Mouse (Mus musculus) liver, embryonic 11.5 days (tissue): ENCODE measurements around the gene Nfatc2. TPM values are rescaled to one million over a fixed set of nuclear protein-coding genes. Genes with fewer than 3 reads are reported as not detected.

Experiments used
- ATAC-seq: fragments of 200-750 bp; cut with Nextera tagmentation; replicated peaks from 2 replicates; pipeline ENCODE4 v1.8.0; 2017; ENCODE audit warnings: moderate number of reproducible peaks, mild to moderate bottlenecking, moderate TSS enrichment, moderate library complexity; ENCODE audit not compliant: low FRiP score
- DNase-seq: peaks from one replicate; pipeline ENCODE4 v3.0.0-alpha.2; 2017; ENCODE audit warnings: low spot score
- H3K27ac ChIP-seq: fragments of 300-500 bp; sonication (generic); 2 replicates; pipeline ENCODE4 v1.5.1; 2014; ENCODE audit warnings: mild to moderate bottlenecking, low read depth, low read length, control low read depth
- H3K27me3 ChIP-seq: fragments of 300-500 bp; sonication (generic); replicated peaks from 2 replicates; pipeline ENCODE4 v1.6.1; 2014; ENCODE audit warnings: low read length, mixed read lengths; ENCODE audit not compliant: control insufficient read depth, insufficient read depth
- H3K36me3 ChIP-seq: fragments of 300-500 bp; sonication (generic); 2 replicates; pipeline ENCODE4 v1.6.1; 2014; ENCODE audit warnings: mild to moderate bottlenecking, low read length, moderate library complexity, mixed read lengths; ENCODE audit not compliant: control insufficient read depth, insufficient read depth
- H3K4me1 ChIP-seq: fragments of 300-500 bp; sonication (generic); replicated peaks from 2 replicates; pipeline ENCODE4 v1.6.1; 2014; ENCODE audit warnings: low read length, mixed read lengths; ENCODE audit not compliant: control insufficient read depth, insufficient read depth
- H3K4me2 ChIP-seq: fragments of 300-500 bp; sonication (generic); 2 replicates; pipeline ENCODE4 v1.6.1; 2014; ENCODE audit warnings: mild to moderate bottlenecking, control low read depth, moderate library complexity
- H3K4me3 ChIP-seq: fragments of 300-500 bp; sonication (generic); 2 replicates; pipeline ENCODE4 v1.5.1; 2014; ENCODE audit warnings: low read depth, low read length, control low read depth
- H3K9ac ChIP-seq: fragments of 300-500 bp; sonication (generic); 2 replicates; pipeline ENCODE4 v1.6.1; 2014; ENCODE audit warnings: low read depth, low read length, control low read depth
- H3K9me3 ChIP-seq: fragments of 300-500 bp; sonication (generic); 2 replicates; pipeline ENCODE4 v1.6.1; 2016; ENCODE audit warnings: low read length, inconsistent platforms, mixed read lengths; ENCODE audit not compliant: control insufficient read depth
- WGBS: fragments of 180-500 bp; shearing (Covaris S2); extraction: QIAGEN DNeasy Blood & Tissue Kit; methylation state at CpG from one replicate; pipeline ENCODE4 v1.1.7; 2014; 5-methylcytosine and 5-hydroxymethylcytosine counted together
- polyA plus RNA-seq: library from polyadenylated mRNA; unstranded; fragments of >200 nt; fragmentation: Nextera tagmentation; extraction: Ambion mirVana; gene quantifications from 2 replicates; pipeline ENCODE4 v1.2.1, GENCODE M21; 2014

Nfatc2 gene
- polyA plus RNA-seq, 1 experiment from 2014 or later, result 0.77 TPM

GRCm38 (mm10) chr2:168614170-168614872, 12.9 kb upstream of the Nfatc2 start:
- H3K9me3 ChIP-seq, result no peaks in the 10 kb centered on the region
- no peak overlapping the region for H3K4me3 ChIP-seq
- no peaks in the 10 kb centered on the region for H3K36me3 ChIP-seq
- H3K4me1 ChIP-seq, result no peaks in the 10 kb centered on the region
- WGBS, result 77% methylated on average over 18 of the region's 18 CpGs
- no peak for DNase-seq
- H3K9ac ChIP-seq, result no peak overlapping the region
- no peaks in the 10 kb centered on the region for H3K27me3 ChIP-seq
- no peak overlapping the region for H3K4me2 ChIP-seq
- ATAC-seq, result no peak
- H3K27ac ChIP-seq, result no peak overlapping the region

- WGBS, result 67% methylated on average over 13 of the region's 13 CpGs
- no peaks in the 10 kb centered on the region for H3K27me3 ChIP-seq
- no peaks in the 10 kb centered on the region for H3K36me3 ChIP-seq
- no peak for DNase-seq
- no peak overlapping the region for H3K4me3 ChIP-seq
- no peak for ATAC-seq
- no peak overlapping the region for H3K9ac ChIP-seq
- no peaks in the 10 kb centered on the region for H3K9me3 ChIP-seq
- no peak overlapping the region for H3K4me2 ChIP-seq
- no peak overlapping the region for H3K27ac ChIP-seq
- no peaks in the 10 kb centered on the region for H3K4me1 ChIP-seq
Observed at GRCm38 (mm10) chr2:168613092-168613880, 11.8 kb upstream of the Nfatc2 start.

DNA sequence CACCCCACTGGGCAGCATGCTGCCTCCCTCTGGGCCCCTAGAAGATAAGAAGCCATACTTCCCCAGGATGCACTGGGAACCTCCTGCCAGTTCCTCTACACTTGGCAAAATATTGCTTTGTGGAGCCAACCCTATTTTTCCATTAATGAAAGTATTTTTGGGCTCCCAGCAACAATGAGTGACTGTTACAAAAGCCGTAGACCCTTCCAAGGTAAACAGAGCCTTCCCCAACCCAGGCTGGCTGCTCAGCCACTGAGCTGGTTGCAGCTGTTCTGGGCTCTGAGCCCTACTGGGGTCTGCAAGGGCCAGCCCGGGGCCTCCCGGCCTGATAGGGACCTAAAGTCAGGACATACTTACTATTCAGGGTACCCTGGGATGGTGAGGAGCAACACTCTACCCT, 9.5 kb upstream of the Nfatc2 start:
- no peak overlapping the region for H3K9ac ChIP-seq
- H3K27ac ChIP-seq, result no peak overlapping the region
- no peak for ATAC-seq
- no peak overlapping the region for H3K4me3 ChIP-seq
- no peaks in the 10 kb centered on the region for H3K27me3 ChIP-seq
- H3K9me3 ChIP-seq, result no peaks in the 10 kb centered on the region
- WGBS, result 70% methylated on average over 3 of the region's 3 CpGs
- no peak overlapping the region for H3K4me2 ChIP-seq
- no peaks in the 10 kb centered on the region for H3K36me3 ChIP-seq
- no peaks in the 10 kb centered on the region for H3K4me1 ChIP-seq
- DNase-seq, result no peak

- Histone ChIP-seq H3K27me3 (no peaks in the 10 kb centered on the region), H3K9me3 (no peaks in the 10 kb centered on the region), H3K4me3 (no peak overlapping the region), H3K27ac (no peak overlapping the region), H3K36me3 (no peaks in the 10 kb centered on the region), H3K4me2 (no peak overlapping the region), H3K9ac (no peak overlapping the region), H3K4me1 (0 out of 2 replicates have a peak, but pooled peaks cover 3% of the 10 kb centered on the region)
- WGBS, result 65% methylated on average over 6 of the region's 6 CpGs
- DNase-seq (no peak), ATAC-seq (no peak)
Observed at GRCm38 (mm10) chr2:168609653-168610248, 8.3 kb upstream of the Nfatc2 start.

- Histone ChIP-seq H3K27me3 (peaks cover 6% of the 10 kb centered on the region), H3K4me1 (peaks cover 9% of the 10 kb centered on the region; the same call in 1 of the 2 replicates), H3K27ac (no peak overlapping the region), H3K9ac (no peak overlapping the region), H3K4me2 (no peak overlapping the region), H3K4me3 (no peak overlapping the region), H3K9me3 (no peaks in the 10 kb centered on the region), H3K36me3 (no peaks in the 10 kb centered on the region)
- ATAC-seq, result no peak
- WGBS, result 73% methylated on average over 9 of the region's 9 CpGs
- no peak for DNase-seq
Observed at GRCm38 (mm10) chr2:168608125-168608564, 6.7 kb upstream of the Nfatc2 start.

DNA sequence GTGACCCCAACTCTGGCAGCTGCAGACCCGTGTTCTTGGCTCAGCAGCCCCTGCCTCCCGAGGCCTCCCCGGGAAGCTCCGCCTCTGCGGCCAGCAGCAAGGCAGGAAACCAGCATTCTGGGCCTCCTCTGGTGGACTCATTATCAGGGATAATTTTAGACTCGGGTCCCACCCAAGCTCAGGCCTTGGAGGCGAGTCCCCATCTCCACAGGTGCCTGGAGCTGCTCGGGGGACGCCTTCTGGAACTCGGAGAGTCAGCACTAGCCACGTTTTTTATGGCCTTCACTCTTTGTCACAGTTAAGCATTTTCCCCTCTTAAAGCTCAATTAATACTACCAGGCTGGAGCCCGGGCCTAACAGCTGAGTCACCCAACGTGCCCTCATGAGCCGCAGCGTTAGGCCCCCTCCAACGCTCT, 3.2 kb upstream of the Nfatc2 start:
- no peak overlapping the region for H3K9ac ChIP-seq
- no peak overlapping the region; the same call in 1 of the 2 replicates for H3K4me2 ChIP-seq
- 0 out of 2 replicates have a peak overlapping the region, but pooled peaks have one; percentile 13 for H3K27ac ChIP-seq
- H3K36me3 ChIP-seq, result no peaks in the 10 kb centered on the region
- H3K27me3 ChIP-seq, result peaks cover 41% of the 10 kb centered on the region
- DNase-seq (peak; percentile 51), ATAC-seq (no peak)
- 29% methylated on average over 16 of the region's 16 CpGs for WGBS
- no peaks in the 10 kb centered on the region for H3K9me3 ChIP-seq
- H3K4me1 ChIP-seq, result peaks cover 24% of the 10 kb centered on the region
- H3K4me3 ChIP-seq, result no peak overlapping the region

DNA sequence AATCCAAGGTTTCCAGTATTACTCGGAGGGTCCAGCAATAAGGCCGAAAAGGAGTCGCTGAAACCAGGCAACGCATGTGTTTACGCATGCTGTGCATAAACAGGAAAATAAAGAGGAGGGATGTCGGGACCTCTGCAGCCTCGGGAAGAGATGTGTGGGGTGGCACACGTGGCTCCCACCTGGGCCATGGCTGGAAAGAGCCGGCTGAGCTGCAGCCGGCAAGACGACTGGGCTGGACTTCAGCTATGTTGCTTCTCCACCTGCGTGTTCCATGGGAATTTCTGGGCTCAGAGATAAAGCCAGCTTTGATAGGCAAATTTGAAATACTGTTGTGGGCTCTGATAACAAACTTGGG, 907 bp upstream of the Nfatc2 start:
- peaks cover 56% of the 10 kb centered on the region for H3K27me3 ChIP-seq
- no peaks in the 10 kb centered on the region for H3K36me3 ChIP-seq
- H3K4me2 ChIP-seq, result peak overlapping the region; percentile 63
- DNase-seq (no peak), ATAC-seq (no peak)
- peaks cover 24% of the 10 kb centered on the region for H3K4me1 ChIP-seq
- 31% methylated on average over 12 of the region's 12 CpGs for WGBS
- no peak overlapping the region for H3K27ac ChIP-seq
- no peak overlapping the region for H3K4me3 ChIP-seq
- no peak overlapping the region for H3K9ac ChIP-seq
- H3K9me3 ChIP-seq, result no peaks in the 10 kb centered on the region

DNA sequence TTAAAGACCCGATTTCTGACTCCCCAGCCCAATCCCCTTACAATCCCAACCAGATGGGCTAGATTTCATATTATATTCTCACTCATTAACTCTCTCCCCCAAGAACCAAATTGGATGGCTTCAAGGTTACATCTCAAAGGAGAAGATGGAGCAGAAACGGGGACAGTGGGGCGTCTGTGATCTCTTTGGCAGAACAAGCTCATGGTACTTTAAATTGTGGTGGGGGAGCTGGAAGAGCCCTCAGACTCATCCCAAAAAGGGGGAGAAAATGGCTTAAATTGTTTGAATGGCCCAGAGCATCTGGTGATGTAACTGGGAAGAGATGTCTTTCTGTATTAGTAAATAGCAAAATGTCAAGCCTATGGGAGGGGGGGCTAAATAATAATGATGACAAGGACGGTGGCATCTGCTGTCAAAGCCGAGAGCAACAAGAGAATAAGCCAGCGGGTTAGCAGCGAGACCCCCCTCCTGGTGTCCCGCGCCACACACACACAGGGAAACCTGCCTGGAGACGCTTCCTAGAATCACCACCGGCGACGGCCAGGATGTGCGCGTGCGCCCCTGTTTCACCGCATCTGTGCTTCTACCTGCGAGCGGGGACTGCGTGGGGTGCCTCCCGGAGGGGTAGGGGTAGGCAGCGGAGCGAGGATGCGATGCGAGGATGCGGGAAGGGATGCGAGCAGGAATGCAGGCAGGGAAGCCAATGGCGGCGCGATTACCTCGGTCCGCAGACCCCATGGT, 537 bp downstream of the Nfatc2 start:
- H3K27me3 ChIP-seq, result peaks cover 56% of the 10 kb centered on the region
- 0 out of 2 replicates have a peak overlapping the region, but pooled peaks have one; percentile 3 for H3K9ac ChIP-seq
- peak overlapping the region; percentile 41 for H3K4me3 ChIP-seq
- WGBS, result 4% methylated on average over 32 of the region's 32 CpGs
- no peak overlapping the region for H3K27ac ChIP-seq
- DNase-seq (no peak), ATAC-seq (no peak)
- H3K4me2 ChIP-seq, result peak overlapping the region; percentile 63
- H3K4me1 ChIP-seq, result peaks cover 24% of the 10 kb centered on the region
- H3K36me3 ChIP-seq, result no peaks in the 10 kb centered on the region
- no peaks in the 10 kb centered on the region for H3K9me3 ChIP-seq
